Mouse (Mus musculus) MEL (cell line): ENCODE measurements around the gene Dhx30.

ENCODE experiments used
- BHLHE40 ChIP-seq: IDR thresholded peaks from 2 replicates; pipeline ENCODE4 v1.6.1; 2012; ENCODE audit warnings: low read depth, mild to moderate bottlenecking, inconsistent platforms, low read length, improper control_type of control experiment, borderline replicate concordance
- CTCF ChIP-seq, 3 experiments: IDR thresholded peaks in 2 of 3; conservative IDR thresholded peaks in 1 of 3; 2 replicates each; pipeline ENCODE4 v1.5.1; 2011 to 2012; ENCODE audit warnings: low read length in 3 of 3, low read depth in 2 of 3, mild to moderate bottlenecking in 2 of 3, improper control_type of control experiment in 1 of 3, inconsistent platforms in 1 of 3, mixed read lengths in 1 of 3, moderate library complexity in 1 of 3; ENCODE audit not compliant: control insufficient read depth in 1 of 3, insufficient read depth in 1 of 3, poor library complexity in 1 of 3, severe bottlenecking in 1 of 3
- EP300 ChIP-seq, 2 experiments: IDR thresholded peaks; 2 replicates each; pipeline ENCODE4 v1.6.1; 2011; ENCODE audit warnings: improper control_type of control experiment in 2 of 2, low read length in 2 of 2, low read depth in 1 of 2, mild to moderate bottlenecking in 1 of 2
- KAT2A ChIP-seq: conservative IDR thresholded peaks from 2 replicates; pipeline ENCODE4 v1.6.1; 2012; ENCODE audit warnings: low read depth, low read length, improper control_type of control experiment, inconsistent platforms
- POLR2A ChIP-seq, 2 experiments: IDR thresholded peaks; 2 replicates each; pipeline ENCODE4 v1.6.1; 2011 to 2012; ENCODE audit warnings: low read length in 2 of 2, mild to moderate bottlenecking in 2 of 2, control low read depth in 1 of 2, improper control_type of control experiment in 1 of 2, low read depth in 1 of 2, moderate library complexity in 1 of 2; ENCODE audit not compliant: control insufficient read depth in 1 of 2, insufficient read depth in 1 of 2, poor library complexity in 1 of 2

- TF ChIP-seq KAT2A (no peak), CTCF (IDR thresholded peaks at IDR 0.05 in 2 of 3, conservative IDR thresholded peaks at IDR 0.05 in 1 of 3; ENCODE audit: control insufficient read depth in 1 of 3, insufficient read depth in 1 of 3, low read depth in 2 of 3, low read length in 3 of 3, poor library complexity in 1 of 3, severe bottlenecking in 1 of 3) (no peak), POLR2A (IDR thresholded peaks at IDR 0.05; ENCODE audit: control insufficient read depth in 1 of 2, insufficient read depth in 1 of 2, low read depth in 1 of 2, low read length in 2 of 2, poor library complexity in 1 of 2) (no peak), EP300 (IDR thresholded peaks at IDR 0.05; ENCODE audit: low read depth in 1 of 2, low read length in 2 of 2) (no peak), BHLHE40 (no peak)
Observed at GRCm38 (mm10) chr9:110163071-110163470, 45.4 kb upstream of the Dhx30 start.
